Mouse (Mus musculus): ENCODE measurements around the gene Rasd1. TPM values are rescaled to one million over a fixed set of nuclear protein-coding genes. Genes with fewer than 3 reads are reported as not detected.

Rasd1 gene
- total RNA-seq, 1 experiment from 2014 or later, result 1.2 TPM

GRCm38 (mm10) chr11:59921265-59921664 is 43.5 kb downstream of the Rasd1 start:
- no peak for ATAC-seq (replicated peaks; ENCODE audit: insufficient number of reproducible peaks, low FRiP score, low TSS enrichment, poor library complexity, severe bottlenecking)

DNA sequence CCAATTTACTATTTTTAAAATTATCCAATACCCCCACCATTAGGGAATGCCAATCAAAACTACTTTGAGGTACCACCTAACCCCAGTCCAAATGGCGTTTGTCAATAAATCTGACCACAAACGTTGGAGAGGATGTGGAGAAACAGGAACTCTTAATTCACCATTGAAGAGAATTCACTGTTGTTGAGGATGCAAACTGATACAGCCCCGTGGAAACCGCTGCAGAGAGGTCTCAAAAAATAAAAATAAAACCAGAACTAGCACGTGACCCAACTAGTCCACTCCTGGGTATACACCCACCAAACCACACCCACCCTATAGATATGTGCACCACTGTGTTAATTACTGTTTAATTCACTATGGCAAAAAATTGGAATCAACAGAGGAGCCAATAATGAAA is 44.4 kb downstream of the Rasd1 start:
- no peak for ATAC-seq (replicated peaks; ENCODE audit: insufficient number of reproducible peaks, low FRiP score, low TSS enrichment, poor library complexity, severe bottlenecking)

DNA sequence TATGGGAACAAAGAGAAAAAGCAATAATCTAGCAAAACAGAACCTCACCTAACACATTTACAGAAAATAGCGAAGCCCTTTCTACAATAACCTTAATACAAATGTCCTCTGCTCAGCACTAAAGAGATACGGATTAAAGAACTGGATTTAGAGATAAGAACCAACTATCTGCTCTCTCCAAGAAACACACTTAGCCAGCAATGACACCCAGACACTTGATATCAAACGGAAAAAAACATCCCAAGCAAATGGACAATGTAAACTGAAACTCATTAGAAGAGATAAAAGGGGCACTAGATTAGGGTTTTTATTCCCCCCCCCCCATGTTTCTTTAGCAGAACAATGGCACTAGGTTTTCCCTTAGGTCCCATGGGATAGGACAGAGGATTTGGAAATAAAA is 45.3 kb downstream of the Rasd1 start:
- no peak for ATAC-seq (replicated peaks; ENCODE audit: insufficient number of reproducible peaks, low FRiP score, low TSS enrichment, poor library complexity, severe bottlenecking)

DNA sequence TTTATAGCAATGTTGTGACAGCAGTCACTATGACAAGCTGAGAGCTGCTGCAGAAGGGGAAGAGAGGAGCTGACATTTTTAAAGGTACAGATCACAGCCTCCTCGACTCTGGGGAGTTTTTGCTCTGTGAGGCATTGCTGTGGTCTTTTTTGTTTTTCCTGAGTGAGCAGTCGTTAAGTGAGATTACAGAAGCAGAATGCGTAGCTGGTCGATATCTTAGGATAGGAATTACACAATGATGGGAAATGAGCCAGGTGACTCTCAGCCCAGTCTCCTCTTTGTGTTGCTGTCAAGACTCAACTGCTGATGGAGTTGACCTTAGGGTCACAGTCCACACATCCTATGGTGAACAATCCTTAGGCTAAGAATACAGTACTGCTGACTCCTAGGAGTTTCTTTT is 46.7 kb downstream of the Rasd1 start:
- no peak for ATAC-seq (replicated peaks; ENCODE audit: insufficient number of reproducible peaks, low FRiP score, low TSS enrichment, poor library complexity, severe bottlenecking)

DNA sequence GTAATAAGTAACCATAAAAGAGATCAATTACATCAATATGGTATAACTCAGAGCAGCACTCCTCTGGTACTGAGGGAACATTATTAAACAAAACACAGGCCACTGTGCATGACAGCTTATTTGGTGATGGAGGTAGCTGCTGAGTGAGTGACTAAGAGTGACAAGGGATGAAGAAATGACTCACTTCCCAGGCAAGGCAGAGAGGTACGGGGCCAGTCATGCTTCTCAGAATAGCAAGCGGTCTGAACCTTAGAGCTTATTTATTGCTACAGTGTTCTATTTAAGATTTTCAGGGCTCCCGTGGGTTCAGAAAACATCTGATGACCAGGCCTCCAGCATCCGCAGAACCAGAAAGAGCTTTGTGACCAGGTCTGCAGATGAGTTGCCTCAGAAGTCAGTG is 51.0 kb downstream of the Rasd1 start:
- ATAC-seq (replicated peaks; ENCODE audit: insufficient number of reproducible peaks, low FRiP score, low TSS enrichment, poor library complexity, severe bottlenecking), result no peak

Other genes with a start within 250 kb of the Rasd1 start
- not detected in 3 replicates for gene Pld6, start 177.3 kb downstream of the Rasd1 start, total RNA-seq (2017)
- gene Flcn, start 154.9 kb downstream of the Rasd1 start, total RNA-seq (2017), result 20.4 to 40.6 TPM (median 27.9 TPM) in 3 replicates
- gene Nt5m, start 125.5 kb downstream of the Rasd1 start, total RNA-seq (2017), result 7.0 to 8.1 TPM (median 7.1 TPM) in 3 replicates
- gene Cops3, start 125.1 kb downstream of the Rasd1 start, total RNA-seq (2017), result 92.3 to 107 TPM (median 102 TPM) in 3 replicates
- gene Med9, start 16.7 kb downstream of the Rasd1 start, total RNA-seq (2017), result 3.5 to 4.9 TPM (median 4.6 TPM) in 3 replicates
- not detected in 3 replicates for gene Pemt, start 81.5 kb upstream of the Rasd1 start, total RNA-seq (2017)
- gene Rai1, start 140.1 kb upstream of the Rasd1 start, total RNA-seq (2017), result 4.6 to 18.1 TPM (median 10.3 TPM) in 3 replicates